Mouse (Mus musculus) thymus, adult 18-20 months (tissue): ENCODE results near the gene P2rx2.

Source experiments
- DNase-seq, 2 experiments: peaks; one replicate each; pipeline ENCODE4 v3.0.0; 2022; ENCODE audit warnings: mixed read lengths in 2 of 2

Gene P2rx2

GRCm38 (mm10) chr5:110313127-110313526 lies 29.9 kb downstream of the P2rx2 start:
- DNase-seq = no peak

DNA sequence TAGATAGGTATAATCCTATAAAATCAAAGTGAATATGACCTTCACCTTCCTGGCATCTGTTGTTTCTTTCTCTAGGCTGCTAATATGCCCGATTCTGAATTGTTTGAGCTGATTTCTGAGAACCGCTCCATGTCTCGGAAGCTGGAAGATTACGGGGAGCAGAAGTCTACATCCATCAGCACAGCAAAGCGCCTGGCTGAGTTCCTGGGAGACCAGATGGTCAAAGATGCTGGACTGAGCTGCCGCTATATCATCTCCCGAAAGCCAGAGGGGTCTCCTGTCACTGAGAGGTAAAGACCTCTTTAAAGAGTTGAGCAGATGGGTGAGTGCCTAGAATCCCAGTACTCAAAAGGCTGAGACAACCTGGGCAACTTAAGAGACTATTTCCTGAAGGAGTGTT lies 34.2 kb downstream of the P2rx2 start:
- no peak for DNase-seq

- no peak for DNase-seq
These were observed 42.4 kb downstream of the P2rx2 start for GRCm38 (mm10) chr5:110300591-110300990.

DNA sequence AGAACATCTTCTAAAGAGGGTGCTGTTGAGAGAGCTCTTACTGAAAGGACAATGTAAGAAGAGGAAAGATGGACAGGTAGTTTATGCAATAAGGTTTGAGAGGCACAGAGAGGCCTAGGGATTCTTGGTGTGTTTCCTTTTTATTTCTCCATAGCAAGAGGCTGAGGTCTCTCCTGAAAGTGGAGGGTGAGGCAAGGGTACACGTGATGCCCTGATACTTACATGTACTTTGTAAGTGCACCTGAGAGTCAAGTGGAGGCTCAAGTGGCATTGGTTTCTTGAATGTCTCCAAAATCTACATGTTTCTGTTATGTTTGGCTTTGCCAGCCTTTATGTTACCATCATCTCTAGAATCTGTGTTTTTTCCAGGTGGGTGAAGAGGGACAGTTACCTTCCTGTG lies 46.4 kb downstream of the P2rx2 start:
- no peak for DNase-seq

DNA sequence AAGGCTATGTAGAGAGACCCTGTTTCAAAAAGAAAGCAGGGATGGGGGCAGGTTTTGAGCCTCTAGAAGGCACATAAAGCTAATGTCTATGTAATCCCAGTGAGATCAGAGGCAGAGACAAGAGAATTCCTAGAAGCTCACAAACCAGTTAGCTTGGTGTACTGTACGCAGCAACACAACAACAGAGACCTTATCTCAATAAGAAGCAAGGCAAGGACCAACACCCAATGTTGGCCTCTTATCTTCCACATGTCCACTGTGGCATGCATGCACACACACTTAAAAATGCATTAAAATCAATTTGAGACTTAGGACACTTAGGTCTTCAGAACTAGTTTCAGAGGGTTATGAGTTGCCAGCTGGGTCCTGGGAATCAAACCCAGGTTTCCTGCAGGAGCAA lies 51.4 kb downstream of the P2rx2 start:
- no peak for DNase-seq
